Mouse (Mus musculus) kidney, adult 2 months (tissue): ENCODE data around the gene Prps1l1.

Source experiments
- CTCF ChIP-seq: fragments of 200-500 bp; conservative IDR thresholded peaks from 2 replicates; pipeline ENCODE4 v1.5.1; 2011; ENCODE audit warnings: low read depth, mild to moderate bottlenecking, control low read depth, low read length, moderate library complexity, mixed read lengths; ENCODE audit not compliant: insufficient read depth, insufficient read length
- POLR2A ChIP-seq: fragments of 200-500 bp; IDR thresholded peaks from one replicate; pipeline ENCODE4 v1.6.1; 2011; ENCODE audit warnings: low read depth, low read length, control low read depth

DNA sequence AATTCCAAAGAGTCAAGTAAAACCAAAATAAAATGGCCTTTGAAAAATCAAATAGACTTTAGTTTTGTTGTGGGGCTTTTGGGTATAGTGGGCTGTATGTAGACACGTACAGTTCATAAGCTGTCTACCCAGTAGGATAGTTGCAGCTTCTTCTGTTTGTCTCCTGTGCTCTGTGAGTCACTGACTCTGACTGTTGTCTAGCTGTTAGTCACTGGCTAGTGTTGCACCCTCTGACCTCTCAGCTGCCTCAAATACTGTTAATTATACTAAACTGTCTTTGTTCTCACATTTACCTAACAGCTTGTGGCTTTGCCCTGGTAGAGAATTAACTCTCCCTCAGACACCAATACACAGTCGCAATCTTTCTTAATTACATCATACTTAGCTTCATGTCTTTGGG, 7.3 kb downstream of the Prps1l1 start:
- TF ChIP-seq CTCF, result no peak
- TF ChIP-seq POLR2A, result no peak
